Mouse (Mus musculus): ENCODE data around the gene H2-Ob.

H2-Ob gene

GRCm38 (mm10) chr17:34280499-34281038 is 41.9 kb downstream of the H2-Ob start:
- no peak for DNase-seq (ENCODE audit: low read depth in 2 of 2, low spot score in 2 of 2)

GRCm38 (mm10) chr17:34281836-34282235 is 43.1 kb downstream of the H2-Ob start:
- DNase-seq (ENCODE audit: low read depth in 2 of 2, low spot score in 2 of 2): no peak

GRCm38 (mm10) chr17:34285371-34285770 is 46.7 kb downstream of the H2-Ob start:
- DNase-seq (ENCODE audit: low read depth in 2 of 2, low spot score in 2 of 2): no peak

GRCm38 (mm10) chr17:34285848-34286247 is 47.1 kb downstream of the H2-Ob start:
- no peak for DNase-seq (ENCODE audit: low read depth in 2 of 2, low spot score in 2 of 2)

- no peak for DNase-seq (ENCODE audit: low read depth in 2 of 2, low spot score in 2 of 2)
Measured at GRCm38 (mm10) chr17:34286501-34286900, 47.8 kb downstream of the H2-Ob start.

GRCm38 (mm10) chr17:34286999-34287398 is 48.3 kb downstream of the H2-Ob start:
- DNase-seq (ENCODE audit: low read depth in 2 of 2, low spot score in 2 of 2): no peak

- peak; percentile 71 to 80 for DNase-seq (ENCODE audit: low read depth in 2 of 2, low spot score in 2 of 2)
Measured at GRCm38 (mm10) chr17:34287648-34288047, 48.9 kb downstream of the H2-Ob start, which contains the start of gene H2-Aa. Gene H2-Aa, minus strand, starts transcription at chr17:34287823.

GRCm38 (mm10) chr17:34288131-34288530 is 49.4 kb downstream of the H2-Ob start:
- DNase-seq (ENCODE audit: low read depth in 2 of 2, low spot score in 2 of 2): no peak

GRCm38 (mm10) chr17:34291609-34292008 is 52.9 kb downstream of the H2-Ob start:
- DNase-seq (ENCODE audit: low read depth in 2 of 2, low spot score in 2 of 2): peak; percentile 67 to 79

GRCm38 (mm10) chr17:34292570-34292969 is 53.9 kb downstream of the H2-Ob start:
- no peak for DNase-seq (ENCODE audit: low read depth in 2 of 2, low spot score in 2 of 2)

GRCm38 (mm10) chr17:34293533-34293932 is 54.8 kb downstream of the H2-Ob start:
- DNase-seq (ENCODE audit: low read depth in 2 of 2, low spot score in 2 of 2): no peak

GRCm38 (mm10) chr17:34294249-34294648 is 55.5 kb downstream of the H2-Ob start:
- DNase-seq (ENCODE audit: low read depth in 2 of 2, low spot score in 2 of 2): no peak

- DNase-seq (ENCODE audit: low read depth in 2 of 2, low spot score in 2 of 2): no peak
Measured at GRCm38 (mm10) chr17:34295307-34295706, 56.6 kb downstream of the H2-Ob start.

- DNase-seq (ENCODE audit: low read depth in 2 of 2, low spot score in 2 of 2): peak; percentile 47 to 60
Measured at GRCm38 (mm10) chr17:34295891-34296794, 57.4 kb downstream of the H2-Ob start.

- DNase-seq (ENCODE audit: low read depth in 2 of 2, low spot score in 2 of 2): no peak
Measured at GRCm38 (mm10) chr17:34299356-34299755, 60.7 kb downstream of the H2-Ob start.

- no peak for DNase-seq (ENCODE audit: low read depth in 2 of 2, low spot score in 2 of 2)
Measured at GRCm38 (mm10) chr17:34300071-34300470, 61.4 kb downstream of the H2-Ob start.

GRCm38 (mm10) chr17:34300691-34301566 is 62.2 kb downstream of the H2-Ob start:
- no peak for DNase-seq (ENCODE audit: low read depth in 2 of 2, low spot score in 2 of 2)

- DNase-seq (ENCODE audit: low read depth in 2 of 2, low spot score in 2 of 2): no peak
Measured at GRCm38 (mm10) chr17:34301670-34302190, 63.0 kb downstream of the H2-Ob start.

GRCm38 (mm10) chr17:34303789-34304188 is 65.1 kb downstream of the H2-Ob start:
- no peak for DNase-seq (ENCODE audit: low read depth in 2 of 2, low spot score in 2 of 2)
